25 mouse cellular contexts compared by ENCODE assay signal in genomic region chr3:143619125-143619524, GRCm38 (mm10).
"Had no signal": no experiment of that assay in that cellular context is flagged by ENCODE, and none has a peak within 500 bp of the region (broad histone marks: within the 10 kb centered on the region; RNA-seq: fewer than 3 reads in every experiment).

No protein-coding gene starts in this region.

- H3K27me3 ChIP-seq: heart, embryonic 15.5 days; hindbrain, embryonic 15.5 days; kidney, embryonic 15.5 days; limb, embryonic 12.5 days had no signal

- H3K4me2 ChIP-seq: heart, embryonic 11.5 days; heart, embryonic 13.5 days; heart, embryonic 15.5 days; hindbrain, embryonic 13.5 days; hindbrain, embryonic 15.5 days; kidney, embryonic 15.5 days; limb, embryonic 12.5 days had no signal

- H3K9ac ChIP-seq: heart, embryonic 13.5 days; heart, embryonic 15.5 days; hindbrain, embryonic 13.5 days; hindbrain, embryonic 15.5 days; kidney, embryonic 15.5 days; limb, embryonic 12.5 days had no signal

- ATAC-seq: hindbrain, postnatal 0 days; intestine, embryonic 16.5 days had no signal

- H3K36me3 ChIP-seq: heart, embryonic 13.5 days; heart, embryonic 15.5 days; hindbrain, embryonic 13.5 days; hindbrain, embryonic 15.5 days; kidney, embryonic 15.5 days; limb, embryonic 10.5 days; limb, embryonic 12.5 days had no signal

- H3K4me3 ChIP-seq: gastrocnemius, adult 2 months; heart, adult 2 months; heart, embryonic 13.5 days; heart, embryonic 15.5 days; hindbrain, embryonic 13.5 days; hindbrain, embryonic 15.5 days; kidney, embryonic 15.5 days; left cerebral cortex, adult 2 months; limb, embryonic 10.5 days; limb, embryonic 12.5 days had no signal

- DNase-seq: gastrocnemius, adult 2 months; gastrocnemius, postnatal 10 days; gastrocnemius, postnatal 25 days; heart, adult 11 months; heart, adult 2 months; heart, postnatal 14 days; heart, postnatal 36 days; kidney, adult 11 months; kidney, adult 2 months; kidney, adult 9 months; kidney, postnatal 14 days; kidney, postnatal 36 days; liver had no signal

- H3K4me1 ChIP-seq: heart, embryonic 15.5 days; hindbrain, embryonic 13.5 days; hindbrain, embryonic 15.5 days; kidney, embryonic 15.5 days had no signal

- H3K27ac ChIP-seq: gastrocnemius, adult 2 months; heart, adult 2 months; heart, embryonic 13.5 days; heart, embryonic 15.5 days; hindbrain, embryonic 13.5 days; hindbrain, embryonic 15.5 days; hindbrain, postnatal 0 days; kidney, embryonic 15.5 days; kidney, postnatal 0 days; left cerebral cortex, adult 2 months; limb, embryonic 10.5 days; limb, embryonic 12.5 days had no signal

- H3K9me3 ChIP-seq: heart, embryonic 13.5 days; heart, embryonic 15.5 days; hindbrain, embryonic 13.5 days; hindbrain, embryonic 15.5 days; kidney, embryonic 15.5 days; limb, embryonic 10.5 days; limb, embryonic 12.5 days had no signal
